Mouse (Mus musculus): ENCODE measurements at regions not wholly inside any gene's neighbourhood (a gene's known extent, or its start where the extent isn't known, plus 50 kb on each side); places are given as distances from the start of the nearest gene placed in this dataset.
"Not testable (repeated sequence)": the region's sequence is repeated elsewhere in the genome, so short reads cannot be mapped to it uniquely, and the experiment has no call there.

DNA sequence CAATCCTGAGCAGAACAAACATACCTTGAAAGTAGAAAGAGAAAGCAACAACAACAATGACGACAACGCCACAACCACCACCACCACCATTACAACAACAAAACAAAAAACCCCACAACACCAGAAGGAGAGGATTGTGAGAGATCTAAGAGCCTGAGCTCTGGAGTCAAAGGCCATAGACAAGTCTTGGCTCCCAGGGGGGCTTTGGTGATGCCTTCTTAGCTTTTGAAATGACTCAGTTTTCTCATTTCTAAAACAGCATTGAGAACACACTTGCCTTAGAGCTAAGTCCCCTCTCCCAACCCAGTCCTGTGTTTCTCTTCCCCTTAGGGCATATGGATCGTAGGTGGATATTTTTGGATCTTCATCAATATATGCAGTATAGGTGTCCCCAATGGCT, 112.2 kb downstream of the Kif20b start:
- no peak for DNase-seq

DNA sequence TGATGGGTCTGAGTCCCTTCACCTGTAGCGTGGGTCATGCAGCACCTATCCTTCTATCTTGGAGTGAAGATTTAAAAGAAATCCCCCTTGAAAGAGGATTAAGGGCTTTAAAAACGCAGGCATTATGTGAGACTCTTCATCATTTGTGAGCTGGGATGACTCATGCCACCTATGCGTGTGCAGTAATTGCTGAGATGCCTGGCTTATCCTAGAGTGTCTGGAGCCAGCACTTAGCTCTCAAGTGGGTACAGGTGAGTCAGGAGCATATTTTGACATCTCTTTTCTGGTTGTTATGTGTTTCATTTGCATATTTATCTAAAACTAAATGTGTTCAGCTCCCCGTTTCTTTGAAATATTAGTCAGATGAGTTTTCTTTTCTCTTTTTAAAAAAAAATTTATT, 123.4 kb downstream of the Kif20b start:
- DNase-seq: no peak

DNA sequence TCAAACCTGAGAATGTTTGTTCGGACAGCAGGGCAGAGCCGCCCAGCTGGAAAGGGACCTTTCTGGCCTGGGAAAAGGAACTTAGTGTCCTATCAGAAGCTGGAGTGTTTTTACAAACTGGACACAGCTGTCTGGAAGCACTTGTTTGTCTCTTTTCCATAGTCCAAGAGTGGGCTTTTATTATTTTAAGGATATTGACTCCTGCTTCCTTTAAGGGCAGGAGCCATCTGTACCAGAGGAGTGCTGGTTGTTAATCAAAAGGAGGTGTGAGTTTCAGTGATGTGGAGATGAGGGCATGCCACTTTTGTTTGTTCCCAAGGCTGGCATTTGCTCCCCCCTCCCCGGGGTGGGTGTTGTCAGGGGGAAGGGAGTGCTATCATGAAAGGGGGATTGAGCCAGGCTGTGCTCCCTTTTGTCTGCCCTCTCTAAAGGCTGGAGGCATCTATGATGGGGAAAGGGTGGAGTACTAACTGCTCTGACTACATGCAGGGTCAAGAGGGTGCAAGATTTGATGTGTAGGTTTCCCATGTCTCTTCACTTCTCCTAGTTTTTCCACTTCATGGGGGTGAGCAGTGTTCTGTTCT, 144.3 kb downstream of the Kif20b start:
- no peak for DNase-seq

DNA sequence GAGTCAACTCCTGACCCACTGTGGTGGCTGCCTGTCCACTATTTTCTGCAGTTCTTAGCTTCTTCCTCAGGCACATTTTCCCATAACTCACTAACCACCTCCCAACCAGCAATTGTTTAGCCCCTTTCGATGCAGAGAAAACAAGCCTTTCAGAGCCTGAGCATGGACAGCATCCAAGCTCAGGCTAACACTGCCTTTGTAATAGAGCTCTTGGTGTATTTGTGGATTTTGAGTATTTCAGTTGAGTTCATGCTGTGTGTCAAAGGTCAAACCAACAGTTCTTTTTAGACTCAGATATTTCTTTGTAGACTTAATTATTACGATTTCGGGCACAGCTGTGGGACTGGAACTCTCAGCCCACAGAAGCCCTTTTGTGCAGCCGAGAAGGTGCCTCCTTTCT, 159.0 kb downstream of the Kif20b start:
- no peak for DNase-seq

DNA sequence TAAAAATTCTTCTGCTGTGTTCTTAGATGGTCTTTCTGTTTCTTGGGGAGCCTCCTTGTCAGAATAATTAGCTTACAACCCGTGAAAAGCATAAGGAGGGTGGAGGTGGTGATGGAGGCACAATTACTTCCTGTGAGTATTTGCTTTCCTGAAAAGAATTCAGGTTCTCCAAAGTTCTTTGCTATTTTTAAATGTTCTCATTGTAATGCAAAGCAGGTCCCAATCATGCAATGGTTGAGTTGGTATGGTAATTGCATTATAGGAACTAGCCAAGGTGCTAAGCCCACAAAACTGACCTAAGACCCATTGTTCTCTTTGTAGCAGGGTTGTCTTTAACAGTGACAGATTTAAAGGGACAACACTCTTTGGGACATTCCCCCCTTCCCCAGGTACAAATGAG, 179.1 kb downstream of the Kif20b start:
- no peak for DNase-seq

DNA sequence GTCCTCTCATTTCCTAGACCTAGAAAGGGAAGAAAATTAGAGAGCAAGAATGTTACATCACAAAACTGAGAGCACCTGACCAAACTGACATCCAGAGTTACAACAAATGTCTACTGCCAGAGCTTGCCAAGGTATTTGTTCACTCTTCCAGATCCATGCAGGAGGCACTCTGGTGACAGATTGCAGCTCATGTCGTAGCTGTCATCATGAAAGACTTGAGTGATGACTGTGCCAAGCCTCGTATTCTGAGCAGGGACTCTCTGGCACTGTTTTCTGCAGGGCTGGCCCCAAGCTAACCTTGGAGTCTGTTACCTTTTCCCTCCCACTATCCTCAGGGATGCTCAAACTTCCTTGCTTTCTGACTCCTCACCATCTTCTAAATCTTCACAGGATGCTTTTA, 192.2 kb downstream of the Kif20b start:
- DNase-seq: no peak

DNA sequence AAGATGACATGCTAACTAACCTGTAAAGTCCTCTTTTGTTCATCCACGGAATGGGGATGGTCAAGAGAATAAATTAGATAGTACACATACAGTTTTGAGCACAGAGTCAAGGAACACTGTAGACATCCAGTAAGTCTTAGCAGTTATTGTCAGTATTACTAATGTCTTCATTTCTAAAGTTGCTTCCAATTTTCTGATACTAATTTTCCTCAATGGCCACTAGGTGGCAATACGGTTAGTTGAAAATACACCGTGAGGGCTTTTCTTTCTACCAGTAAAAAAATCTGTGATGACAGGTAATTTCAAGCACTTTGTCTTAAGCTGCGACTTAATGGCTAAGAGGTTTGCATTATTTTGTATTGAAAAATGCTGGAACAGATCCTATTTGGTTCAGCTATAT, 203.1 kb downstream of the Kif20b start:
- no peak for DNase-seq

DNA sequence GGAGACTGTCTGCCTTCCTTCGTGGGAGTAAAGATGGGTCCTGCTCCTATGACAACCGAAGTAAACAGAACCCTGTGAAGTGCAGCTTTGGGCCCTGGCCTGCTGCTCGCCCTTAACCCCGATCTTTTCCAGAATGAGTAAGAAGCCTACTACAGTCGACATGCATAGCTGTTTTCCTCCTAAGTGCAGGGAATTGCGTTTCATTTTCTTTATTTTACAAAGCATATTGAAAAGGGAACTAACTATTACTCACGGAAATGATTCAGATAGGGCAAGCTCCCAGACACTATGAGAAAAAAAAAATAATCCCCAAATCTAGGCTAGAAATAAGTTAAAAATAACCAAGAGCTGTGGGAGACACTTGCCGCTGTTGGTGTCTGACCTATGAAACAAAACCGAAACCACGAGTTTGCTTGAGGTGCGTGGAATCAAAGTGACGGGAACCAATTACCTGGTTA, 204.5 kb downstream of the Kif20b start:
- no peak for DNase-seq

DNA sequence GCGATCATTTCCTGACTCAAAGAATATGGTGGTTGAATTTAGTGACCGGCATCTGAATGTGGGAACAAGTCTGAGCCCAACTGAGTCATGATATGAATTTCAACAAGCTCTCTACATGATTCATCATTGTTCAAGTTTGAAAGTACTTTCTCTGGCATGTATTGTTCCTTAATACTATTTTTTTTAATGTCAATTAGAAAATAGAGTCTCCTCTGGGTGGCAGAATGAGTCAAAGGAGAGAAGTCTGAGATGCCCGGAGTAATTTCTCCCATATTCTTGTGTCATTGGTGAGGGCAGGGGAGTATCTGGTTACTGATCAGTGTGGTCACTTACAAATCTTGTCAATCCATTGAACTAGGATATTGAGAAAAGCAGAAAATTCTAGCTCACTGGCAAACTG, 205.9 kb downstream of the Kif20b start:
- DNase-seq: no peak

DNA sequence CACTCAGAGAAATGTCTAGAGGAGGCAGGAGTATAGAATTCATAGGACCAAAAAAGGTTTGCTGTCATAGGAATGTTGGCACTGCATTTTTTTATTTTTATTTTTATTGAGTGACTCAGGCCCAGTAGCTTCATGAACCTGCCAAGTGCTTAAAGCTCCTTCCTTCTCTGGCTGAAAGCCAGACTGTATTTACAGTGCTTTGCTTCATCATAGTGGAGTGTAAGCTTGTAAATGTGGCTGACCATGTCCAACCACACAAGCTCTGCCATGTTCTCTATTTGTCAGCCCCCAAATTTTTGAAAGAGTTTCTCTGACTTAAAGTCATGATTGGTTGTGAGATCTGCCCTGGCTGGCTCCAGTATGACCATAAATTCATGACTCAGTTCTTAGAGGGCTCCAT, 221.0 kb downstream of the Kif20b start:
- no peak for DNase-seq

DNA sequence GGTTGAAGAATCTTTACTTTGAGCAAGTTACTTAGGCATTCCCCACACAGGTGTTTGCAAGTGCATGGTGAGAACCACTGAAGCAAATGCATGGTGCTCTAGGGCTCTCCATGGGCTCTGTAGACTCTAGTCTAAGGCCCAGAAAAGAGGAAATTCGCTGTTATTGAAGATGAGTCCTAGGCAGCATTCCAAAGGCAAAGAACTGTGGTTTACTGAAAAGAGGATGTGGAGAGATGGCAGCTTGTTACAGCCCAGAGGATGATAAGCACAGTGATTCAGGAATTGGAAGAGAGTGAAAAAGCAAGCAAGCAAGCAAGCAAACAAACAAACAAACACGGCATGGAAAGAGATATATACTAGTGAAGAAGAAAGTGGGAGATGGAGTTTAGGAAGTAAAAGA, 221.6 kb downstream of the Kif20b start:
- DNase-seq: no peak

DNA sequence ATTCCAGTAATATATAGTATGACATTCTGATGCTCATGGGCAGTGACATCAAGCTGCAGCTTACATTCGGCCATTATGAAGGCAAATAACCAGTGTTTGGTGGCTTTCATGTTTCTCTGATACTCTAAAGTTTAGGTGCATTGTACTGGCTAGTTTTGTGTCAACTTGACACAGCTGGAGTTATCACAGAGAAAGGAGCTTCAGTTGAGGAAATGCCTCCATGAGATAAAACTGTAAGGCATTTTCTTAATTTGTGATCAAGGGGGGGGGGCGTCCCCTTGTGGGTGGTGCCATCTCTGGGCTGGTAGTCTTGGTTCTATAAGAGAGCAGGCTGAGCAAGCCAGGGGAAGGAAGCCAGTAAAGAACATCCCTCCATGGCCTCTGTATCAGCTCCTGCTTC, 227.3 kb downstream of the Kif20b start:
- not testable (repeated sequence) for DNase-seq

DNA sequence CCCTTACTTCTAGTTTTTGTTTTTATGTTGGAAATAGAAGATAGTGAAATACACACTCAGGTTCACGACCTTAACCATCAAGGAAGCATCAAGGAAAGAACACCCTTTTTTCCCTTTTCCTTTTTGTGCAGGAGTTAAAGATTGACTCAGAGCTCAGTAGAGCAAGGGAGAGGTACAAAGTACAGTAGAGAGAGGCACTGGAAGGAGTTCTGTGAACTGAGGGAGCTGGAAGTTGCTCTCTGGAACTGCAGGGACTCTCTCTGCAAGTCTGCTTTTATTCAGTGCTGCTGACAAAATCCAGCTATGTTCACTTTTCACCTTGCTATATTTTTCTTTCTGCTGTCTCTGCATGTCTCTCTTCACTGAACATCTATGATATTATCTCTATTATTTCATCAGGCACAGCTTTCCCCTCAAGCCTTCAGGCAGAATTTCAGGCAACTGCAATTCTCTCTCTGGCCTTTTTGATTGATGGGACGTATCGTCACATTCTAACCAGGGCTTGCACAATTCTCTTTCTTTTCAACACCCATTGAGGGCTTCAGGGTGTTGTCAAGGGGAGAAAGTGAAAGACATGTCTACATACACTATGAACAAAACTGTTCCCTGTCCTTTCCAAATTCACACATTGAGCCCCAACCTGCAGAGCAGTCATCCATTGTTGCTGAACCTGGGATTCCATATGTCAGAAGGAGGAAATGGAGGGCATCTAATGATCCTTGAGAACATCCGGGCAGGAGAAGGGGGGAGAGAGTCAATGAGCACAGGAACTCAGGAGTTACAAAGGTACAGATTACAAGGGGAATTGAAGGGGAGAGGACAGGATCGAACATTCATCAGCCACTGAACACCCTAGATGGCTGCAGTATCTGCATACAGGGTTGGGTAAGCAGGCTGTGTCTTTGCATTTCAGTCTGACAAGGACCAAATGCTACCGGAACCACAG, 228.9 kb downstream of the Kif20b start:
- DNase-seq: peak; percentile 23 to 64

DNA sequence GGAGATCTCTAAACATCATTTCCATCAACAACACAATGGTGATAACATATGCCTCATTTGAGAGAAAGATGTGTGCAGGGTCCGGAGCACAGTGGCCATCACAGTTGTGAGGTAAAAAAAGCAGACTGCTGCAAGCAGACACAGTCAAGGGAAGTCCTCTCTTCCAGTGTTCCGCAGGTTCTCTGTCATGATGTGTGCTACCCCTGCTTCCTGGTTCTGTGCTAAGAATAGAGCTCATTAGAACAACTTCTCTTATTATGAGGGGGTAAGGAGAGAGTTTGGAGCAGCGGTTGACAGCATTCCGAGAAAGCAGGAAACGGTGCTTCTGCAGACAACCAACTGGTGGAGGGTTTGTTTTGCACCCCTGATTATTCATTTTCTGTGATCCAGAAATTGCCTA, 229.7 kb downstream of the Kif20b start:
- no peak for DNase-seq

DNA sequence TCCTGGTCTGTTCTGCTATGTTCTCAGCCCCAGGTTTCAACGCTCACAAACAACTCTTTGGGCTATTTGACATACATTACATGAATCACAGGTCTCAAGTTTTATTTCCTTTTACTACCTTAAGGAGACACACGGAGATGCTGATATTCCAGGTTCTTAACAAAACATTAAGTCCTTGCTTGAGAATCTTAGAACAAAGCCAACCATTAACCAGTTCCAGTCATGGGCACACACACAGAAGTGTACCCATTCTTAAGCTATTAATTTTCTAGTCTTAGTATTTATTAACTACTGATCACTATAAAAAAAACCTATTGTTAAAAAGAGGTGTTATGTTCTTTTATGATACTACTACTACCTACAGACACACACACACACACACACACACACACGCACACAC, 235.7 kb downstream of the Kif20b start:
- no peak for DNase-seq

DNA sequence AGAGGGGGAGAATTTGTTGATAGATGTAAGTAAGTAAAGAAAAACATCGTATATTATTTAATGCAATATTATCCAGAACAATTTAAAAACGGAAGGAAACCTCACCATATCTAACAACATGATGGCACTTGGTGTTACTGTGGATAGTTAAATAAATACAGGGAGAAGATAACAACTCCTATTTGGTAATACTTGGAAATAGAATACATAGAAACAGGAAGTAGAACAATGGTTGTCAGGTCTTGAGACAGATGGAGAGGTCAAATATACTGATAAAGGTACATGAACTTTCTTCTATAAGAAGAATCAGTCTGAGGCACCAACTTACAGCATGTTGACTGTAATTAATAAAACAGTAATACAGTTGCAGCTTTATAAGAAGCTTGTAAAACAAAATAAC, 242.6 kb downstream of the Kif20b start:
- DNase-seq: no peak

DNA sequence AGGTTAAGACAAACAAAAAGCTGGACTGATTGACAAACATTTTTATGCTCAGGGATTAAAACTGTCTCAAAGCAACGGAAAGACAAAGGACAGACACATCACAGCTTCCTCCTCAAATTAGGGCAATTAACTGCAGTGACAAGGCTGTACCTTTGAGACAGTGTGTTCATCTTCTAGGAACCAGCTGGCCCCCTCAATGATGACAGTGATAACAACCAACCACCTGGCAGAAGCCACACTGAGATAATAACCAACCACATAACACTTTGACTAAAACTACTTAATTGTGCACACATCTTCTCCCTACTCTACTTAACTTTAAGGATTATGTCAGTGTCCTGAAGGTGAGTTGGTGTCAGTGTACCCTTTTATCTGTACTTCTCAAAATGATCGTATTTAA, 248.4 kb downstream of the Kif20b start:
- DNase-seq: no peak

DNA sequence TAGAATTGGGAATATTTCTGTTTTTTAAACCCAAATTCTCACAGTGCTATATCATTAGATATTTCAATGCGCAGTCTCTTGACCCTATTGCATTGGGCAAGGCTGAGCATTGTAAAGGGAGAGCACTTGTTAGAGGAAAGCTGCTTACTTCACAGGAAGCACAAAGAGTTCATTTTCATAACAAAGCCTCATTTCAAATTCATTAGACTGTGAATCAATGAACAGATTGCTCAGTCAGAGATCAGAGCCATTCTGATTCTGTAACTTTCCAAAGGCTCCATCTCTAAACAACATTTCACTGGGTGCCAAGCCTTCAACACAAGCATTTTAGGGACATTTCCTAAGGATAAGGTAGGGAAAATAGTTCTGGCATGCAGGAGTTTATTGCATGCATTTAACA, 257.9 kb downstream of the Kif20b start:
- no peak for DNase-seq

DNA sequence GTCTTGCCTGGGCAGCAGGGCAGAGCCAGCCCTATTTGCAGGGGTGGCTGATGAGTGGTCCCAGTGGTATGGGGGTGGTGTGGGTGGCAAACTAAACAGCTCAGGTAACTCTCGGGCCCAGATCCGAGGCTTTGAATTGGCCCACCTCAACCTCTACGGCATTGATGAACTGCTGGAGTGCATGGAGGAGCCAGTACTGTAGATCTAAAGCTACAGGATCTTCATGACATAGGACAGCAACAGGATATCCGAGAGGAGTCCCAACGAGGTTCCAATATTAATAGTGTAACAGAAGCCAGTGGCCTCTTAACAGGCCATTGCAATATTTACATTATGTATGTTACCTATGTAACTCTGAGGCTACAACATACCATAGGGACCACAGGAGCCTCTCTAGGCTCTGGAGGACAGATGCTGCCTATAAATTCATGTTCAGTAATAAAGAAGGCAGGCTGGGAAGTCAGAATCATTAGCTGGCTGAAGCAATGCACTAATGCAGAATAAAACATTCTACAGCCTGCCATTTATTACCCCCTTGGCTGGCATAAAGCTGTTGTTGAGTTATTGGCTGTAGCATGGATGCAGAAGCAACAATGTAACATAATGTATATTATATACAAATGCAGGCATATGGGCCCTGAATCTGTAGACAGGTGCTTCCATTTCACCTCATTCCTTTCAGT, 283.5 kb downstream of the Kif20b start:
- DNase-seq: no peak

DNA sequence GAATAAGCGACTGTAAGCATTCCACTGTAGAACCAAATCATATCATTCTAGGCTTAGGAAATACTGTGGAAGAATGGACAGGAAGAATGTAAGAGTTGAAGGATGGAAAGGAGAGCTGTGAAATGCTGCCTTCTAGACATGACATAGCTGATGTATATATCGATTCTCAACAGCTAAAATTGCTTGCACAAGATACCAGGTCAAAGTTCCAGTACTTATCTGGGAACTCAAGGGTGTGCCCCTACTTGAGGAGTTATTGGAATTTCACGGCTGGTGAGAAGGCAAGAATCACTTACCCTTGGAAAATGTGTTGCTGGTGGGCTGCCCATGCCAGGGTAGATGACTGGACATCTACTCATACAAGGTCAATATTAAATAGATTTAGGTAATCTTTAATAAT, 322.0 kb downstream of the Kif20b start:
- DNase-seq: no peak

DNA sequence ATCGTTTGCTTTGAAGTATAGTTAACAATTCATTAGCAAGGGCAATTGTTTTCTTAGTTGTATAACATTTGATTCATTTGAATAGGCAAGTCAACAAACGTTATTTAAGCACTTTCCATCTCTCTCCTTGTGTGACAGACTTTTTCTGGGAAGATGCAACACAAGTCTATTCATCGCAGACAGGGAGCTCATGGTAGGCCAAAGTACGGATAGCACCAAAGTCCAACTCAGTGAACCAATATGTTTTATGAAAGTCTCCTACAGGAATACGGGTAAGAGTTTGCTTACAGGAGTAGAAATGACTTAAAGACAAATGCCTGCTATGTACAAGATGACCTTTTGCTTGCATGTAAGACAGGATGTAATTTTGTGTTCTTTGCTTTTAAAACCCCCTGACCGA, 325.4 kb downstream of the Kif20b start:
- DNase-seq: peak; percentile 5 to 38

DNA sequence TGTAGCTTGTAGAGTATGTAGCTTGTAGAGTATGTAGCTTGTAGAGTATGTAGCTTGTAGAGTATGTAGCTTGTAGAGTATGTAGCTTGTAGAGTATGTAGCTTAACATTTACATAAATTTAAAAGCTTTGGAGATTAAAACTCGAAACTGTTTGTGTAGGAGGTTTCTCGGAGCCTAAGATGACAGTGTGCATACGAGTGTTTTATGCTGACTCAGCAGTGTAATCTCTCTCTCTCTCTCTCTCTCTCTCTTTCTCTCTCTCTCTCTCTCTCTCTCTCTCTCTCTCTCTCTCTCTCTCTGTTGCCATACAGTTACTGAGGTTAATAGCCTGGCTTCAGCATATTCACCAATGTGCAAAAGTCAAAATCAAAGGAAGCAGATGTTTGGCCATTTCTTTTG, 336.5 kb downstream of the Kif20b start:
- not testable (repeated sequence) for DNase-seq

DNA sequence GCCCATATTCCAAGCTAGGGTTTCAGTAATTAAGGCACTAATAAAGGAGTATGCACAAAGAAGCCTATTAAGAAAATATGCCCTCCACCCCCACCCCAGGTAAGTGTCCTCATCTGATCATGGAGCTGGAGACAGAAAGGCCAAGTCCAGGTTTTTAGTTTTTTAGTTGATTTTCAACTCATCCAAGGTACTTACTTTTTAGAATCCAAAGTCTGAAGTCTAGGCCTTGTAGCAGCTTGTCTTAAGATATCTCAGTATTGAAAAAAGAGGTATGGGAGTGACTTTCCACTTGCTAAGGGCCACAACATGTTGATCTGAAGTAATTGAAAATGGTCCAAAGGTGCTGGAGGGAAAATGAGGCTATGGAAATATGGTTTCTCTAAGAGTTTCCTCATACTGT, 340.9 kb downstream of the Kif20b start:
- no peak for DNase-seq

DNA sequence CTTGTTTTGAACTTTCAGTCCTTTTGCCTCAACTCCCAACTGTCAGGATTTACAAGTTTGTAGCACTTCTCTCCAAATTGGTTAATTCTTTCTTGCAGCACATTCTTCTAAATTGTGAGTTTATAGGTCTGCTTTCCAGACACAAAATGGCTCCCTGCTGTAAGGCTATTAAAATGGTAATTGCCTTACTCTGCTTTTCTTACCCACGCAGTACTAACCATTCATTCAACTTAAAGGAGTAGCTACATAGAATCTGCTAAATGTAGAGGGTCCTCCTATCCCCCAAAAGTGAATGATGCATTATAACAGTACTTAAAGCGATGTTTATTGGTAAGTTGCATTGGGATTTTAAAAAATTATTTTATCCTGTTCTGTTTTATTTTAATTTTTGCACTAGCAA, 356.2 kb downstream of the Kif20b start:
- DNase-seq: no peak

Measured in kidney, postnatal 25 days (tissue).